Mouse (Mus musculus): ENCODE measurements around the gene Defb15. TPM values are rescaled to one million over a fixed set of nuclear protein-coding genes. Genes with fewer than 3 reads are reported as not detected.

The Defb15 gene
- not detected for total RNA-seq (2023)

GRCm38 (mm10) chr8:21932610-21933009, at the start of gene Defb15:
Gene Defb15, minus strand, starts transcription at chr8:21932710.

DNA sequence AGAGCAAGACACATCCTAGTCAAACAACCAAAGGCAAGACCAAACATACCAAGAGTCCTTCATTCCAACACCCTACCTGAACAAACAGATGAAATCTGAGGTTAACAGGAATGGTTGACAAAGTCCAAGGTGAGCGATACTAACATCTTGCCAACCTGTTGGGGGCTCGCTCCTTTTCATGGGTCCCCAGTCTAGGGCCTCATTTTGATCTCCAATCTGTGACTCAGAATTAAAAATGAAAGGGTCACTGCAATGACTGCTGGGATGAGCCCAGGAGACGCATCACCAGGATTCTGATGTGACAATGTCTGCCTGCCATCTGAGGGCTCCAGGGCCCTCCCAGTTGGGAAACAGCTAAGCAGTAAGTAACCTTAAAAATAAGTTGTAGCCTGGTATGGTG, 37.0 kb upstream of the Defb15 start, which contains the start of gene Ccdc70:
Gene Ccdc70 (plus strand): TSS at position 301 of the 400 bp plus-strand sequence.

GRCm38 (mm10) chr8:21958414-21958813, 25.9 kb upstream of the Defb15 start, which contains the start of gene Fam90a1a:
Gene Fam90a1a, plus strand, starts transcription at chr8:21958714.

GRCm38 (mm10) chr8:21946462-21946861, 14.0 kb upstream of the Defb15 start, which contains the start of gene Defb13:
Gene Defb13, plus strand, starts transcription at chr8:21946762.

DNA sequence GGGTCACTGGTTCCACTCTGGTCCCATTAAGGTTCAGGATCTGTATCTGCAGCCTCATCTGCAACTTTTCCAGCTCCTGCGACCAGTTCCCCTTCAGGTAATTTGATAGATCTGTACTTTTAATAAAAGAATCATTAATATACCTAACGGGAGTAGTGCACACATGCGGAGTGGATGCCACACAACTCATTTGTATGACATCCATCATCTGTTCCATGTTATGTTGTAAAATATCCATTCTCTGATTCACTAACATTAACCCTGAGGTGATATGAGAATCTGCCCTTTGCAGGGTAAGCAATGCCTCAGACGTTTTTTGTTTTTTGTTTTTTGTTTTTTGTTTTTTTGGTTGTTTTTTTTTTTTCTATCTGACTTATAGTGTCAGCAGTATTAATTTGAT, 5.5 kb upstream of the Defb15 start, which contains the start of gene Defb35:
Gene Defb35 (plus strand): TSS at position 301 of the 400 bp plus-strand sequence.

DNA sequence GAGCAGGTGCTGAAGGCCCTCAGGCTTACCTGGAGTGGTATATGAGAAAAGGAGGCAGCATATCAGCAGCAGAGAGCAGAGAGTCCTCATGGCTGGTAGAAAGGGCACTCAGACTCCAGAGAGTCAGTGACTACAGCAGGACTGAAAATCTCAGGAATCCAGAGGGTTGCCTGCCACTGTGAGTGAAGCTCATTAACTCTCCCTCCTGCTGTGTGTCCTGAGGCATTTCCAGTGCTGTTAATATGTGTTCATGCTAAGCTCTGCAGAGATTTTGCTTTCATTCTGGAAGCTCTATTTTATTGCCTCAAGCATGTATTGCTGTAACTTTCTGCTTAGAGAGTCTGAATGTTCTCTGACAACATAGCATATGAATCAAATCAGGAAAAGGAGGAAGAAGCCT, 26.2 kb downstream of the Defb15 start, which contains the start of gene Defb11:
Gene Defb11 (minus strand): TSS at position 123 of the 400 bp plus-strand sequence.

DNA sequence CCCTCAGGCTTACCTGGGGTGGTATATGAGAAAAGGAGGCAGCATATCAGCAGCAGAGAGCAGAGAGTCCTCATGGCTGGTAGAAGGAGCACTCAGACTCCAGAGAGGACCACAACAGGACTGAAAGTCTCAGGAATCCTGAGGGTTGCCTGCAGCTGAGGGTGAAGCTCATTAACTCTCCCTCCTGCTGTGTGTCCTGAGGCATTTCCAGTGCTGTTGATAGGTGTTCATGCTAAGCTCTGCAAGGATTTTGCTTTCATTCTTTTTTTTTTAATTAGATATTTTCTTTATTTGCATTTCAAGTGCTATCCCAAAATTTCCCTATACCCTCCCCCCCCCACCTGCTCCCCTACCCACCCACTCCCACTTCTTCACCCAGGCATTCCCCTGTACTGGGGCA, 47.2 kb downstream of the Defb15 start, which contains the start of gene Defb9:
Gene Defb9 (minus strand): TSS at position 101 of the 400 bp plus-strand sequence.

Other genes starting within 250 kb of the Defb15 start
- not detected for gene AY761184, start 229.1 kb downstream of the Defb15 start, total RNA-seq (2023)
- not detected for gene Defa24, start 198.2 kb downstream of the Defb15 start, total RNA-seq (2023)
- gene Defb50, start 109.2 kb downstream of the Defb15 start, total RNA-seq (2023) = not detected
- not detected for gene Defb2, start 92.8 kb downstream of the Defb15 start, total RNA-seq (2023)
- not detected for gene Defb10, start 73.8 kb downstream of the Defb15 start, total RNA-seq (2023)
- gene Defb9, start 47.3 kb downstream of the Defb15 start, total RNA-seq (2023) = not detected
- gene Defb11, start 26.3 kb downstream of the Defb15 start, total RNA-seq (2023) = not detected
- gene Defb35, start 5.6 kb upstream of the Defb15 start, total RNA-seq (2023) = not detected
- gene Defb13, start 14.1 kb upstream of the Defb15 start, total RNA-seq (2023) = not detected
- not detected for gene Fam90a1a, start 26.0 kb upstream of the Defb15 start, total RNA-seq (2023)
- gene Ccdc70, start 37.1 kb upstream of the Defb15 start, total RNA-seq (2023) = not detected
- gene Atp7b, start 127.6 kb upstream of the Defb15 start, total RNA-seq (2023) = under 1 TPM in 1 of 2 experiments, not detected in 1; 0.53 TPM
- gene Alg11, start 128.0 kb upstream of the Defb15 start, total RNA-seq (2023) = 10 to 100 TPM; 22.5 to 24.1 TPM
- not detected for gene Nek5, start 192.3 kb upstream of the Defb15 start, total RNA-seq (2023)
- gene Nek3, start 233.7 kb upstream of the Defb15 start, total RNA-seq (2023) = 1 to 10 TPM; 5.7 to 8.2 TPM